Mouse (Mus musculus) bone marrow macrophage, adult 2 months (primary cell): Measurements from ENCODE around the gene Msrb3.

Experiments
- CTCF ChIP-seq: IDR thresholded peaks from 2 replicates; pipeline ENCODE4 v1.5.1; 2012; ENCODE audit warnings: low read depth, mild to moderate bottlenecking, low read length, moderate library complexity
- POLR2A ChIP-seq: IDR thresholded peaks from 2 replicates; pipeline ENCODE4 v1.6.1; 2012; ENCODE audit warnings: mild to moderate bottlenecking, low read depth, low read length, borderline replicate concordance

- TF ChIP-seq POLR2A (no peak), CTCF (no peak)
These were observed 83.6 kb downstream of the Msrb3 start for GRCm38 (mm10) chr10:120815290-120815689.
